Mouse (Mus musculus): ENCODE measurements at regions not wholly inside any gene's neighbourhood (a gene's known extent, or its start where the extent isn't known, plus 50 kb on each side); places are given as distances from the start of the nearest gene placed in this dataset.
A peak's percentile ranks its signal among the peaks of the same experiment; 100 is the strongest.

DNA sequence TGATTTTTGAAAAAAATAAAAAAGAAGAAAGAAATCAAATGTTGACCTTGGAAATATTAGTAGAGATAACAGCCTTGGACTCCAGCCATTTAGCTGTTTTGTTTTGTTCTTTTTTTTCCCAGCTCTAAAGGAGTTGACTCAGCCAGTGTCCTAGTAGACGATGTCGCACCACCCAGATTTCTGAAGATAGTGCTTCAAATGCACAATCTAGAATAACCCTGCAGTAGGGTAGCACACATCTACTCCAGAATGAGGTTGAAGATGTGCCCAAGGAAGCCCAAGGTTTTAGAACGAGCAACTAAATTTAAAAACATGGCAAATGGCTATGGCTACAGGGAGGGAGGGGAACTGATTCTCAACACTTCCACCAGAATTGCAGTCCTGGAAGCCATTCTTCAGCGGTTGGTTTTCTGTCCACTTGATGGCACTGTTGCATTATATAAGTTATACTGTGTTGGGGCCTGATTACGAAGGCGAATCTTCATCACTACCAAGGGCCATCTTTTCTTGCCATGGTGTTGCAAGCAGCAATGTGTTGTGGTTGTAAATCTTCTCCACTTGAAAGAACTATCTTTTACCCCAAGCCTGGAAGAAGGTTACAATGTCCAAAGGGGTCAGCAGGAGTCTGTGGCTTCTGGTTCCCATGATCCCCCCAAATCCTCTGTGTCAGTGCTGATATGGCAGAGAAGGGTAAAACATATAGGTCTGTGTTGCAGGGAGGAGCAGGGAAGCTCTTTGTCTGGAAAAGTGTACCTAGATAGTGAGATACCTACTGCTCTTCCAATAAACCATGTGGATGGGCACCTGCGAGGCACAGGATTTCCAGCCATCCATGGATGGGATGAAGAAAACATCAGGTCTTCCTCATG, 330.6 kb downstream of the Zfp619 start:
- no peak for TF ChIP-seq POLR2A (IDR thresholded peaks at IDR 0.05; ENCODE audit: low read depth, low read length)
- peak; percentile 60 for TF ChIP-seq CTCF (conservative IDR thresholded peaks at IDR 0.05; ENCODE audit: insufficient read depth, insufficient read length, low read depth, low read length)

Data from kidney, adult 2 months (tissue).